Mouse (Mus musculus) layer of hippocampus, adult 9-11 months (tissue): ENCODE measurements around the gene 1810009J06Rik.
"Not testable (repeated sequence)": the region's sequence is repeated elsewhere in the genome, so short reads cannot be mapped to it uniquely, and the experiment has no call there.

Source experiments
- DNase-seq: peaks from one replicate; pipeline ENCODE4 v3.0.0; 2022

The 1810009J06Rik gene

DNA sequence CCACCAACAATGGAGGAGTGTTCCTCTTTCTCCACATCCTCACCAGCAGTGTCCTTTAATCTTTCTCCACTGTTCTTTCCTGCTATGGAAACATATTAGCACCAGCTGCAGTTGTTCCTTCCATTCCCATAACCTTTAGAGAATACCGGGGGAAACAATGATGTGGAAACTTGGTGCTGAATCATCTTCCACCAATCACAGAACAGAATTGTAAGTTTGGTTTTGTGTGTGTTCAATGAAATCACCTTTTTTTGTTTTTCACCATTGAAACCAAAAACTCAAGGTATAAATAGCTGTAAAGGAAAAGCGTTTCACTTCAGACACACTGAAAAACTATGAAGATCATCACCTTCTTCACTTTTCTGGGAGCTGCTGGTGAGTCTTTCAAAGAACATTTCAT lies at the start of gene 1810009J06Rik:
Gene 1810009J06Rik (plus strand): TSS at position 301 of the 400 bp plus-strand sequence.
- DNase-seq, result not testable (repeated sequence)

DNA sequence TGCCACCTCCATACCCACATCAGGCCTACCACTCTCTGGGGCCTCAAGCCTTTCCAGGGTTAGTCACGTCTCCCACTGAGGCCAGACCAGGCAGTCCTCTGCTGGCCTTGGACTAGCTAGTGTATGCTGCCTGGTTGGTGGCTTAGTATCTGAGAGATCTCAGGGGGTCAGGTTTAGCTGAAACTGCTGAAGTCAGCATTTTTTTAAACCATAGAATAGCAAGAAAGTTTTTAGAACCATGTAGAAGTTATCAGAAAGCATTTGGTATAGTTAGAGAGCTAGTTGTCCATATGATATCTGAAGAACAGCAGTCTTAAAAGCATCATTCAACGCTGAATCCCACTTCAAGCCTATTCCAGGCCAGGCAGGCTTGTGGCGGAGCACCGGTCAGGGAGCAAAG lies 44.6 kb upstream of the 1810009J06Rik start:
- DNase-seq, result no peak

DNA sequence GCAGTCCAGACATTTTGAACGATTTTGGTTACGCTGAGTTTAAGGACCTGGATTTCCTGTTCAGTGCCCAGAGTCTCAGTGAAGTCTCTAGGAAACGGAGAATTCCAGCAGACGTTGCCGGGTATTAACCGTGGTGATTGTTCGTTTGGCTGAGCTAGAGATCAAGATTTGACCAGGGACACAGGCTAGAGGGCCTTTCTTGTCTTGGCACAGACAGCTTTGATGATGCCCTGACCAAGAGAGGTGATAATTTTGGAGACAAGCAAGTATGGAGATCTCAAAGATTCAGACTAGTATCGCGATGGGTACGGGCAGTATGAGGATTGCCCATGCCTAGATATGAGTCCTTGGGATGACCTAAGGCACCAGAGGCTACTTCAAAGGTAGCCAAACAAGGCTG lies 24.1 kb upstream of the 1810009J06Rik start, which contains the start of gene 1700074P13Rik:
Gene 1700074P13Rik (minus strand): TSS at position 101 of the 400 bp plus-strand sequence.
- DNase-seq, result no peak

DNA sequence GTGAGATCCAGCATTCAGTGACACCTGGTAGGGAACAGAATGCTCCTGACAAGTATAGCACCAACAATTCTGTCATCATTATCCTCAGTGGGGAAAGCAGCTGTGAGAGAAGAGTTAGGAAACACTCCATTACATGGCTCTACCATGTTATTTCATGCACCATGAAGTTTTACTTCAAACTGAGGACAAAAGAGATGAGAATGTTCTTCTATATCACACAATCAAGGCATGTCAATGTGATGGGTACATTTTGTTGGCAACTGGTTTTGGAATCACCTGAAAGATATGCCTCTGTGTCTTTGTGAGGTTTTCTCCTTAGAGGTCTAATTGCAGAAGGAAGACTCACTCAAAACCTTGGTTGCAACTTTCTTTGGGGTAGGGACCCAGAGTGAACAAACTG lies 12.8 kb upstream of the 1810009J06Rik start, which contains the start of gene Gm4744:
Gene Gm4744 (minus strand): TSS at position 101 of the 400 bp plus-strand sequence.
- no peak for DNase-seq

DNA sequence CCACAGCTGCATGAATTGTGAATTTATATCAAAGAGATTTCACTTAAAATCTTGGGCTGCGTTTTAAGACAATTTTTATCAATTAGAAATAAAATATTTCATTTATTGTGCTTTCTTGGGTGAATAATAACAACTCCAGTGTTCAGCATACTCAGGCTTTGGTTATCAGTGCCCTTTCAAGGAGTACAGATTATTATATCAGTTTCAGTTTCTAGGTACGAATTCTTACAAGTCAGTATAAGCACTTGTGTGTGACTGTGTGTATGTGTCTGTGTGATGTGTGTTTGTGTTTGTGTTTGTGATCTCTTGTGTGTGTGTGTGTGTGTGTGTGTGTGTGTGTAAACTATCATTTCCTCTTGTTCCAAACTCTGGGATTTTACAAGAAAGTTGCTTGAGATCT lies 10.8 kb upstream of the 1810009J06Rik start:
- no peak for DNase-seq

DNA sequence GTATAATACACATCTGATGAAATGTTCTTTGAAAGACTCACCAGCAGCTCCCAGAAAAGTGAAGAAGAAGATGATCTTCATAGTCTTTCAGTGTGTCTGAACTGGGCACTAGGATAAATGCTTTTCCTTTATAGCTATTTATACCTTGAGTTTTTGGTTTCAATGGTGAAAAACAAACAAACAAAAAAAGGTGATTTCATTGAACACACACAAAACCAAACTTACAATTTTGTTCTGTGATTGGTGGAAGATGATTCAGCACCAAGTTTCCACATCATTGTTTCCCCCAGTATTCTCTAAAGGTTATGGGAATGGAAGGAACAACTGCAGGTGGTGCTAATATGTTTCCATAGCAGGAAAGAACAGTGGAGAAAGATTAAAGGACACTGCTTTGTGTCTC lies 34.8 kb downstream of the 1810009J06Rik start, which contains the start of gene Gm2663:
Gene Gm2663 (minus strand): TSS at position 101 of the 400 bp plus-strand sequence.
- not testable (repeated sequence) for DNase-seq

DNA sequence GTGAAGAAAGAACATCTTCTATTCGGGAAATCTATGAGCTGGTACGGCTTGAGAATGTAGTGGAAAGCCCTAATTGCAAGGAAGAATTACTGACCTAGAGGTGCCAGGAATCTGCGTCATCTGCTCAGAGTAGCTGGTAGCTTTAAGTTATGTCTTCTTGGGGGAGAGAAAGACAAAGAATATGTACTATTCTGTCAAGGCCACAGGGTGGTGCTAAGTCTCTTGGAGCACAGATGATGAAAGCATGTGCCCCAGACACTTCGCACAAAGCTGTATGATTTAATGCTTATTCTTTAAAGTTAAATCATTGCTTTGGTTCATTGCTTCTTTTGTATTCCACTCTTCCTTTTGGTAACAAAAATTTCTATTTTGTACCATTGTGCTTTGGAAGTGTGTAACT lies 50.5 kb downstream of the 1810009J06Rik start:
- DNase-seq, result no peak
